Mouse (Mus musculus): Measurements from ENCODE around the gene Rab3a.

GRCm38 (mm10) chr8:70795370-70795769 lies 40.9 kb downstream of the Rab3a start:
- TF ChIP-seq ZNF384 (IDR thresholded peaks at IDR 0.05; ENCODE audit: low read depth, low read length) (no peak), CHD2 (IDR thresholded peaks at IDR 0.05; ENCODE audit: low read depth, low read length) (no peak), ZC3H11A (IDR thresholded peaks at IDR 0.05; ENCODE audit: borderline replicate concordance, low read depth, low read length) (no peak), MAFK (IDR thresholded peaks at IDR 0.05; ENCODE audit: insufficient read depth, low read depth, low read length) (no peak), HCFC1 (IDR thresholded peaks at IDR 0.05; ENCODE audit: borderline replicate concordance, insufficient read depth, low read length) (no peak)
